Mouse (Mus musculus) bone marrow, adult 2 months (tissue): ENCODE results near the gene Rgs2. TPM values are rescaled to one million over a fixed set of nuclear protein-coding genes. Genes with fewer than 3 reads are reported as not detected.

ENCODE experiments used
- H3K27ac ChIP-seq: fragments of 200-500 bp; 2 replicates; pipeline ENCODE4 v1.5.1; 2012; ENCODE audit warnings: low read depth, mild to moderate bottlenecking, control low read depth, inconsistent platforms, low read length; ENCODE audit not compliant: control insufficient read depth, poor library complexity, insufficient read depth
- H3K4me1 ChIP-seq: fragments of 200-500 bp; 2 replicates; pipeline ENCODE4 v1.6.1; 2011; ENCODE audit warnings: low read length; ENCODE audit not compliant: control insufficient read depth, insufficient read depth
- H3K4me3 ChIP-seq: fragments of 200-500 bp; replicated peaks from 2 replicates; pipeline ENCODE3; 2011; ENCODE audit warnings: mild to moderate bottlenecking, low read depth, low read length, control low read depth; ENCODE audit not compliant: control insufficient read depth
- CTCF ChIP-seq: fragments of 200-500 bp; IDR thresholded peaks from 2 replicates; pipeline ENCODE4 v1.5.1; 2011; ENCODE audit warnings: low read length, control low read depth; ENCODE audit not compliant: control insufficient read depth, insufficient read depth
- POLR2A ChIP-seq: fragments of 200-500 bp; IDR thresholded peaks from 2 replicates; pipeline ENCODE4 v1.6.1; 2011; ENCODE audit warnings: low read depth, mild to moderate bottlenecking, control low read depth, low read length, borderline replicate concordance; ENCODE audit not compliant: control insufficient read depth
- WGBS: fragments of 180-500 bp; shearing (Covaris S2); methylation state at CpG from one replicate; pipeline ENCODE4 v1.1.7; 2018; 5-methylcytosine and 5-hydroxymethylcytosine counted together
- polyA plus RNA-seq: library from polyadenylated mRNA; stranded (reverse); fragments of >200 nt; gene quantifications from 2 replicates; pipeline ENCODE4 v1.2.4, GENCODE M21; 2011; ENCODE audit warnings: low replicate concordance; ENCODE audit not compliant: missing spikeins, insufficient read depth, insufficient read length

The Rgs2 gene
- polyA plus RNA-seq, 1 experiment = 44.7 TPM

DNA sequence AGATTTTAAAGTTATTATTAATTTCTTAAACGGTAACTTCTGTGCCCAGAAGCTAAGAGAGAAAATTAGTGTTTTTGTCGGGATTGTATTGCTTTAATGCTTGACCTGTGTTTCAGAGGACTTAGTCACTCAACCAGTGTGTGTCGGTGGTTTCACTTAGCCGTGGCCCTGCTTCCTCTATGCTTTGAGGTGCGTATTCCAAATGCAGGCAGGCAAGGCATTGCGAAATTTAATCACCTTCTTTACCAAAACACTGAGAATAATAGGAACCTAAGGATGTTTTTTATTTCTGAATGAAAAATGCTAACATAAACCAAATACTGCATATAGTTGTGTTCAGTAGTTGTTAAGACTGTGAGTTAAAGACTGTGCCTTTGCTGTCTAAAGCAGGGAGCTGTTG lies 3.4 kb upstream of the Rgs2 start:
- Histone ChIP-seq H3K27ac (no peak overlapping the region), H3K4me1 (no peaks in the 10 kb centered on the region; the same call in 1 of the 2 replicates), H3K4me3 (no peak overlapping the region)
- TF ChIP-seq POLR2A (no peak), CTCF (no peak)
- WGBS = 4% methylated on average over 6 of the region's 6 CpGs

DNA sequence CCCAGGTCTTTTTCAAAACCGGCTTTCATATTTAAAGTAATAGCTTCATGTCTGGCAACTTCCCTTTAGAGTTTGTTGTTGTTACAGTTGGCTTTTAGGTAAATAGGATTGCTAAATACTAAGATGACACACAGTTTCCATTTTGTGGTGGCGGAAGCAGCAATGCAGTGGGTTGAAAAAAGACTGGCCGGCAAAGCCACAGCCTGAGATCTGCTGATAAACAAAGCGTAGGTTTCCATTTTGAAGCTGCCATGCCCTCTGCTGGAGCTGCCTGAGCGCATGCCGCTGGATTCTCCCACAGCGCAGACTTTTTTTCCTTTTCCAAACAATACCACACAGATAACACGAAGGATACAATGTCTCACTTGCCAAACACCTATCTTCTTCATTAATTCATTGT lies 2.6 kb upstream of the Rgs2 start:
- 1% methylated on average over 8 of the region's 8 CpGs for WGBS
- Histone ChIP-seq H3K4me1 (no peaks in the 10 kb centered on the region; the same call in 1 of the 2 replicates), H3K27ac (peak overlapping the region; percentile 49), H3K4me3 (peak overlapping the region; percentile 21)
- TF ChIP-seq CTCF = peak; percentile 80
- TF ChIP-seq POLR2A = 0 out of 2 replicates have a peak, but pooled peaks have one; percentile 29

DNA sequence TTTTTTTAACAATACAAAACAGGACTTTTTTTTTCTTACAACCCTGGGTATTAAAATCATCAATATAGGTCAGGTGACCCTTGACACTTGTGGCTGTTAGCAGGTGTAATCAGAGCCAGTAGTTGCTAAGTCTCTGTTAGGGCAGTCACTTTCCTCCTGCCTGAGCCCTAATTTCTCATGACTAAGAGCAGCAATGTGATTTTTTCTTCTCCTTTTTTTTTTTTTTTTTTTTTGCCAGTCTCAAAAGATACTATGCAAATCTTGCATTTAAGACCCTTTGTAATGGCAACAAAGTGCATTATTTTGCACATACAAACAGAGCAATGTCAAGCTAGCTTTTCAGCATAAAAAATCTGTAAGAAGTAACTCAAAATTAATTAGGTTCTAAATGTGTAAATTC lies 1.7 kb upstream of the Rgs2 start:
- H3K27ac ChIP-seq = no peak overlapping the region
- TF ChIP-seq POLR2A (no peak), CTCF (no peak)
- no peak overlapping the region for H3K4me3 ChIP-seq
- H3K4me1 ChIP-seq = no peaks in the 10 kb centered on the region; the same call in 1 of the 2 replicates

DNA sequence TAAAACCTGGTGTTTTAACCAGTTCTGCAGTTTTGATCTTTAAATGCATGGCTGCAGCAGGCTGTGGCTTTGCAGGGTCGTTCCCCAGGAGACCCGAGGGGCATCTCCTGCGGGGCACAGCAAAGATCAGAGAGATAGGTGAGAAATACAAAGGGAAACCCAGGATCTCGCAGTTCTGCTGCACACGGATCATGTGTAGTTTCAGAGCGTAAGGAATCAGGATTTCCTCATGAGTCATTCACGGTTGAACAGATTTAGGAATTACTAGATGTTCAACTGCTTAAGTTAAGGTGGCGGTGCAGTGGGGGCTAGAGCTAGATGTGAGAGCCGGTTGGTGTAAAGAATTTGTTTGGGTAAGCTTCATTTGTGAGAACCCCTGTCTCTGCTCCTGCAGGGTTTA lies 780 bp upstream of the Rgs2 start:
- Histone ChIP-seq H3K27ac (peak overlapping the region; percentile 88), H3K4me3 (peak overlapping the region; percentile 81), H3K4me1 (no peaks in the 10 kb centered on the region; the same call in 1 of the 2 replicates)
- WGBS = 6% methylated on average over 9 of the region's 9 CpGs
- TF ChIP-seq CTCF = no peak
- no peak for TF ChIP-seq POLR2A

DNA sequence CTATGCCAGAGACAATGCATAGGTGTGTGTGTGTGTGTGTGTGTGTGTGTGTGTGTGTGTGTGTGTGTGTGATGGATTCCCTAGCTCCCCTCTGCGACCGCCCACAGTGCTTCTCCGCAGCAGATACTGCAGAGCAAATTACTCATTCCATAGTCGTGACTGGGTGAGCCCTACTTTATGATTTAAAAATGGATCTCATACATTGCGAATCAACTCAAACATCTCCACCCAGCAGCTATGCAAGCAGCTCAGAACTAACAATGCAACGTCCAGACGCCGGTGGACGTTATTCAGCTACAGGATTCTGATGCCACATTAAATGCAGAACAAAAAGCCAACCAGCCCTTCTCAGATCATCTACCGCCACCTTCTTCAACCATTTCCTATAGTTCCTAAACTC lies 545 bp downstream of the Rgs2 start:
- under 1% methylated on average over 10 of the region's 10 CpGs for WGBS
- peak overlapping the region; percentile 88 for H3K27ac ChIP-seq
- TF ChIP-seq POLR2A (no peak), CTCF (no peak)
- peaks cover 2% of the 10 kb centered on the region; the same call in 1 of the 2 replicates for H3K4me1 ChIP-seq
- H3K4me3 ChIP-seq = peak overlapping the region; percentile 89

DNA sequence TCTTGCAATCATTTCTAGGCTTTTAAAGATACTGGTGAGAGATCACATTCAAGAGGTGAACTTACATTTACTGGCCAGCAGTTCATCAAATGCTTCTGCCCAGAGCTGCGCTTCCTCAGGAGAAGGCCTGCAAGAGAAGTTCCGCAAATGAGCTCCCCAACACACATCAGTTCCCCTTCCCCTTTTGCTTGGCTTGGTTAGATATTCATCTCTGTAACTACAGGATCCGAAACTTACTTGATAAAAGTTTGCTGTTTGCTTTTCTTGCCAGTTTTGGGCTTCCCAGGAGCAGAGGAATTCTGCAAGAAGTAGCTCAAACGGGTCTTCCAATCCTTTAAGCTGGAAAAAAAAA lies 1.3 kb downstream of the Rgs2 start:
- WGBS = 7% methylated on average over 4 of the region's 4 CpGs
- TF ChIP-seq POLR2A (no peak), CTCF (no peak)
- Histone ChIP-seq H3K4me1 (peaks cover 2% of the 10 kb centered on the region; the same call in 1 of the 2 replicates), H3K27ac (peak overlapping the region; percentile 88; the same call in 1 of the 2 replicates), H3K4me3 (peak overlapping the region; percentile 89)

DNA sequence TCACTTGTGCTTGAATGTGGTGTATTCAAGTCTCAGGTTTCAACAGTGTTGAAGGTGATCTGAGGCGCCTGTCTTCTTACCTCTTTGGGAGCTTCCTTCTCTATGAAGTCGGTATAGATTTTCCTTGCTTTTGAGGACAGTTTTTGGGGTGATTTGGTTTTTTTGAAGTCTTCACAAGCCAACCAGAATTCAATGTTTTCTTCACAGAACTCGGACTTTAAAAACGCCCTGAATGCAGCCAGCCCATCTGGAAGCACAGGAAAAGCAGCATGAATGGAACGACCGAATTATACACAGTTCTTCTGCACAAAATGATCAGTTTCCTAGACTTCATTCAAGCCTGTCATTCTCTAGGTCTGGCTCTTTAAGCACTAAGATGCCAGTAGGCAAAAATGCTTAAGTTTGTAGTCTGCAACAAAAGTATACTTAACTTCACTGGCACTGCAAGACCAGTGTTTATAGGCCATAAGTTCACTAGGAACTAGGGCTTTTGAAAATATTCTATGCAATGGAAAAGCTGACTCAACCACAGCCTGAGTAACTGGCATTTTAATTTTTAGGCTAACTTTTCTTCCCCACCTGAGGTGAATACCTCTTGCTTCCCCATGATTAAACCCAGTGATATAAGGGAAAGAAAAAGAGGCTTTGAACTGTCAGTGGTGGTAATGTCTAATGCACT lies 1.8 kb downstream of the Rgs2 start:
- H3K4me3 ChIP-seq = peak overlapping the region; percentile 37
- peaks cover 2% of the 10 kb centered on the region; the same call in 1 of the 2 replicates for H3K4me1 ChIP-seq
- 75% methylated on average over 6 of the region's 6 CpGs for WGBS
- no peak for TF ChIP-seq CTCF
- no peak for TF ChIP-seq POLR2A
- H3K27ac ChIP-seq = no peak overlapping the region

DNA sequence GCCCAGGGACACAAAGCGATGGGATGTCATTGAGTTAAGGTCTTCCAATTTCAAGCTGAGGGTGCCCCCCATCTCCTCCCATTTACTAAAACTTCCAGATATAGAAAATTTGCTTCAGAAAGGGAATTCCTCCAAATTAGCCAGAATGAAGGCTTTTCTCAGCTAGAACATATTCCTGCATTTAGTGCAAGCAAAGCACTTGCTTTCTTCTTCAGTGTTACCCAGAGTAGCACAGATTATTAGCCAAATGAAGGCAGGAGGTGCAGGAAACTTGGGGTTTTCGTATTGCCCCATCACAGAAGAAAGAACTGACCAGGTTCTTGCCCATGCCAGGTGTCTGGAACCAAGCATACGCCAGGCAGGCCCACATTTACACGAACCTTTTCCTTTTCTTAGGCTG lies 3.7 kb downstream of the Rgs2 start:
- Histone ChIP-seq H3K27ac (no peak overlapping the region), H3K4me1 (peaks cover 2% of the 10 kb centered on the region; the same call in 1 of the 2 replicates), H3K4me3 (no peak overlapping the region)
- TF ChIP-seq CTCF = no peak
- no peak for TF ChIP-seq POLR2A
- WGBS = 65% methylated on average over 4 of the region's 4 CpGs
